Comparison of ENCODE assay signal across 8 mouse cellular contexts in the genomic region with DNA sequence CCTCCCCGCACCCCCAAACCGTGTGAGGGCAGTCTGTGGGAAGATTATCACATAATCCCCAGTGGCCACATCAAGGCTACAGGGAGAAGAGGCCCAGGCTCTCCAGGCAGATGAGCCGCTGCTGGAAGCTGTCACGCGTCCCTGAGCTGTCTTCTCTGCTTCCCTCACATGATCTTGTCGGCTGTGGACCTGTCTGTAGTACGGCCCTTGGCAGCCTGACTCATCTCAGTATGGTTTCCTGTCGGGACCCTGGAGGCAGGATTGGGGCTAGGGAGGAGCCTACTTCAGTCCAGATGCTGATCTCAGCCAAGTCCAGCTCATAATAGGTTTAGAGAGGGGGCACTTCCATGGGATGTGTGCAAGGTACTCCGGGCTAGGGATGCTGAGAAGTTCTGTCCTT. TPM values are rescaled to one million over a fixed set of nuclear protein-coding genes. Genes with fewer than 3 reads are reported as not detected.
DNase-seq lines count a peak whose midpoint lies in the region; ATAC-seq and TF ChIP-seq lines count a peak whose summit lies in the region.

No protein-coding gene starts in this region.

- no peak for TF ChIP-seq CTCF in forebrain, postnatal 0 days (IDR thresholded peaks at IDR 0.05; ENCODE audit: low read depth)
- TF ChIP-seq CTCF in midbrain, postnatal 0 days (IDR thresholded peaks at IDR 0.05) = no peak

- no peaks in the 10 kb centered on the region for H3K36me3 ChIP-seq in forebrain, embryonic 13.5 days (ENCODE audit: poor library complexity, severe bottlenecking)
- H3K36me3 ChIP-seq in forebrain, postnatal 0 days (ENCODE audit: insufficient read depth) = no peaks in the 10 kb centered on the region
- no peaks in the 10 kb centered on the region for H3K36me3 ChIP-seq in midbrain, embryonic 10.5 days
- H3K36me3 ChIP-seq in midbrain, embryonic 15.5 days (replicated peaks) = no peaks in the 10 kb centered on the region
- peaks cover 4% of the 10 kb centered on the region; the same call in 1 of the 2 replicates for H3K36me3 ChIP-seq in midbrain, postnatal 0 days (ENCODE audit: insufficient read depth, low read length)

- peaks cover 17% of the 10 kb centered on the region for H3K4me1 ChIP-seq in forebrain, embryonic 13.5 days
- peaks cover 12% of the 10 kb centered on the region for H3K4me1 ChIP-seq in forebrain, postnatal 0 days (ENCODE audit: insufficient read depth)
- H3K4me1 ChIP-seq in midbrain, embryonic 10.5 days = peaks cover 34% of the 10 kb centered on the region
- peaks cover 31% of the 10 kb centered on the region for H3K4me1 ChIP-seq in midbrain, embryonic 15.5 days
- H3K4me1 ChIP-seq in midbrain, postnatal 0 days (ENCODE audit: insufficient read depth, low read length) = peaks cover 9% of the 10 kb centered on the region

- H3K4me2 ChIP-seq in forebrain, embryonic 13.5 days = no peak overlapping the region
- no peak overlapping the region for H3K4me2 ChIP-seq in forebrain, postnatal 0 days (ENCODE audit: low read depth)
- no peak overlapping the region for H3K4me2 ChIP-seq in midbrain, embryonic 15.5 days
- no peak overlapping the region for H3K4me2 ChIP-seq in midbrain, postnatal 0 days (ENCODE audit: low read depth, low read length, poor library complexity, severe bottlenecking)

- H3K9ac ChIP-seq in forebrain, embryonic 13.5 days = 0 out of 2 replicates have a peak overlapping the region, but pooled peaks have one; percentile 16
- no peak overlapping the region for H3K9ac ChIP-seq in forebrain, postnatal 0 days
- no peak overlapping the region for H3K9ac ChIP-seq in midbrain, embryonic 15.5 days
- peak overlapping the region; percentile 1; the same call in 1 of the 2 replicates for H3K9ac ChIP-seq in midbrain, postnatal 0 days (replicated peaks; ENCODE audit: low read length, poor library complexity, severe bottlenecking)

- H3K9me3 ChIP-seq in forebrain, embryonic 13.5 days (replicated peaks) = no peaks in the 10 kb centered on the region
- H3K9me3 ChIP-seq in forebrain, postnatal 0 days (ENCODE audit: low read length) = no peaks in the 10 kb centered on the region
- H3K9me3 ChIP-seq in midbrain, embryonic 10.5 days (replicated peaks) = no peaks in the 10 kb centered on the region
- no peaks in the 10 kb centered on the region for H3K9me3 ChIP-seq in midbrain, embryonic 15.5 days
- H3K9me3 ChIP-seq in midbrain, postnatal 0 days (ENCODE audit: low read length) = no peaks in the 10 kb centered on the region

- no peaks in the 10 kb centered on the region for H3K27me3 ChIP-seq in forebrain, embryonic 13.5 days
- H3K27me3 ChIP-seq in forebrain, postnatal 0 days (ENCODE audit: insufficient read depth, low read length) = no peaks in the 10 kb centered on the region
- peaks cover 52% of the 10 kb centered on the region for H3K27me3 ChIP-seq in midbrain, embryonic 10.5 days (ENCODE audit: low read depth, poor library complexity, severe bottlenecking)
- H3K27me3 ChIP-seq in midbrain, embryonic 15.5 days (replicated peaks) = no peaks in the 10 kb centered on the region
- H3K27me3 ChIP-seq in midbrain, postnatal 0 days (ENCODE audit: insufficient read depth, low read length) = no peaks in the 10 kb centered on the region

- WGBS in forebrain, embryonic 13.5 days = 50% methylated on average over 9 of the region's 9 CpGs
- WGBS in forebrain, postnatal 0 days = 53% methylated on average over 9 of the region's 9 CpGs
- 47% methylated on average over 9 of the region's 9 CpGs for WGBS in midbrain, embryonic 10.5 days
- WGBS in midbrain, embryonic 15.5 days = 32% methylated on average over 9 of the region's 9 CpGs
- WGBS in midbrain, postnatal 0 days = 37% methylated on average over 9 of the region's 9 CpGs

- DNase-seq in forebrain, postnatal 0 days = no peak
- DNase-seq in midbrain, embryonic 10.5 days (ENCODE audit: low spot score) = no peak
- no peak for DNase-seq in midbrain, postnatal 0 days (ENCODE audit: low spot score)
- no peak for DNase-seq in B cell, adult 2 months

- H3K4me3 ChIP-seq in forebrain, embryonic 13.5 days = no peak overlapping the region
- no peak overlapping the region for H3K4me3 ChIP-seq in forebrain, postnatal 0 days (ENCODE audit: low read depth, low read length)
- H3K4me3 ChIP-seq in midbrain, embryonic 10.5 days = no peak overlapping the region
- H3K4me3 ChIP-seq in midbrain, embryonic 15.5 days = no peak overlapping the region
- no peak overlapping the region for H3K4me3 ChIP-seq in midbrain, postnatal 0 days (ENCODE audit: low read depth, low read length)

- H3K27ac ChIP-seq in forebrain, embryonic 13.5 days = no peak overlapping the region
- no peak overlapping the region for H3K27ac ChIP-seq in forebrain, postnatal 0 days (ENCODE audit: low read depth, low read length)
- H3K27ac ChIP-seq in midbrain, embryonic 10.5 days (replicated peaks) = 0 out of 2 replicates have a peak overlapping the region, but pooled peaks have one; percentile 9
- H3K27ac ChIP-seq in midbrain, embryonic 15.5 days = no peak overlapping the region
- H3K27ac ChIP-seq in midbrain, postnatal 0 days (ENCODE audit: low read depth, low read length) = no peak overlapping the region

- ATAC-seq in forebrain, embryonic 13.5 days = no peak
- ATAC-seq in forebrain, postnatal 0 days = no peak
- no peak for ATAC-seq in midbrain, embryonic 15.5 days (replicated peaks)
- ATAC-seq in common myeloid progenitor, adult 5-6 weeks (replicated peaks; ENCODE audit: low read depth, poor library complexity, severe bottlenecking) = peak; percentile 16; the same call in 1 of the 2 replicates
- no peak for ATAC-seq in midbrain, postnatal 0 days (ENCODE audit: low FRiP score)
- ATAC-seq in monocyte, adult 5-6 weeks (replicated peaks; ENCODE audit: insufficient number of reproducible peaks, low FRiP score, low TSS enrichment, poor library complexity, severe bottlenecking) = no peak

RNA-seq across cellular contexts. Expression of gene Rpl3, which starts 7.1 kb away (rescaled TPM):
- polyA plus RNA-seq in forebrain, embryonic 13.5 days (2015; fragmentation: Nextera tagmentation; extraction: Ambion mirVana) = 733 and 735 TPM in 2 replicates
- total RNA-seq in forebrain, postnatal 0 days (2014; rRNA removed) = 804 and 1,069 TPM in 2 replicates
- 578 and 651 TPM in 2 replicates for polyA plus RNA-seq in forebrain, postnatal 0 days (2015; fragmentation: Nextera tagmentation; extraction: Ambion mirVana)
- polyA plus RNA-seq in midbrain, embryonic 10.5 days (2016; fragmentation: Nextera tagmentation; extraction: Ambion mirVana) = 866 and 996 TPM in 2 replicates
- polyA plus RNA-seq in midbrain, embryonic 15.5 days (2015; fragmentation: Nextera tagmentation; extraction: Ambion mirVana) = 522 and 525 TPM in 2 replicates
- total RNA-seq in common myeloid progenitor, adult 5-6 weeks (2017) = 2,920 and 3,083 TPM in 2 replicates
- 511 and 632 TPM in 2 replicates for total RNA-seq in midbrain, postnatal 0 days (2014; rRNA removed)
- 500 and 515 TPM in 2 replicates for polyA plus RNA-seq in midbrain, postnatal 0 days (2015; fragmentation: Nextera tagmentation; extraction: Ambion mirVana)
- total RNA-seq in monocyte, adult 5-6 weeks (2017) = 1,359 to 1,501 TPM (median 1,441 TPM) in 3 replicates

RNA-seq across cellular contexts. Expression of gene Syngr1, which starts 7.7 kb away (rescaled TPM):
- 21.5 and 22.8 TPM in 2 replicates for polyA plus RNA-seq in forebrain, embryonic 13.5 days (2015; fragmentation: Nextera tagmentation; extraction: Ambion mirVana)
- 113 and 127 TPM in 2 replicates for total RNA-seq in forebrain, postnatal 0 days (2014; rRNA removed)
- 58.6 and 69.0 TPM in 2 replicates for polyA plus RNA-seq in forebrain, postnatal 0 days (2015; fragmentation: Nextera tagmentation; extraction: Ambion mirVana)
- 7.3 and 7.7 TPM in 2 replicates for polyA plus RNA-seq in midbrain, embryonic 10.5 days (2016; fragmentation: Nextera tagmentation; extraction: Ambion mirVana)
- polyA plus RNA-seq in midbrain, embryonic 15.5 days (2015; fragmentation: Nextera tagmentation; extraction: Ambion mirVana) = 61.4 and 62.1 TPM in 2 replicates
- total RNA-seq in common myeloid progenitor, adult 5-6 weeks (2017) = 4.8 and 6.1 TPM in 2 replicates
- total RNA-seq in midbrain, postnatal 0 days (2014; rRNA removed) = 162 and 220 TPM in 2 replicates
- polyA plus RNA-seq in midbrain, postnatal 0 days (2015; fragmentation: Nextera tagmentation; extraction: Ambion mirVana) = 81.5 and 88.5 TPM in 2 replicates
- total RNA-seq in monocyte, adult 5-6 weeks (2017) = not detected in 3 replicates

RNA-seq across cellular contexts. Expression of gene Tab1, which starts 34.1 kb away (rescaled TPM):
- 36.6 and 42.4 TPM in 2 replicates for polyA plus RNA-seq in forebrain, embryonic 13.5 days (2015; fragmentation: Nextera tagmentation; extraction: Ambion mirVana)
- 48.8 and 52.1 TPM in 2 replicates for total RNA-seq in forebrain, postnatal 0 days (2014; rRNA removed)
- polyA plus RNA-seq in forebrain, postnatal 0 days (2015; fragmentation: Nextera tagmentation; extraction: Ambion mirVana) = 21.6 and 25.7 TPM in 2 replicates
- 40.0 and 48.9 TPM in 2 replicates for polyA plus RNA-seq in midbrain, embryonic 10.5 days (2016; fragmentation: Nextera tagmentation; extraction: Ambion mirVana)
- polyA plus RNA-seq in midbrain, embryonic 15.5 days (2015; fragmentation: Nextera tagmentation; extraction: Ambion mirVana) = 42.5 and 43.5 TPM in 2 replicates
- total RNA-seq in common myeloid progenitor, adult 5-6 weeks (2017) = 10.6 and 19.9 TPM in 2 replicates
- total RNA-seq in midbrain, postnatal 0 days (2014; rRNA removed) = 43.5 and 58.5 TPM in 2 replicates
- 23.6 and 27.9 TPM in 2 replicates for polyA plus RNA-seq in midbrain, postnatal 0 days (2015; fragmentation: Nextera tagmentation; extraction: Ambion mirVana)
- total RNA-seq in monocyte, adult 5-6 weeks (2017) = 11.6 to 17.4 TPM (median 12.4 TPM) in 3 replicates

Comparison
In these comparisons a context has a peak if more than half of its experiments do, and no peak if none do; other contexts are left out.
1. H3K9ac ChIP-seq: peak in forebrain, embryonic 13.5 days (single experiment) and midbrain, postnatal 0 days (single experiment); none in forebrain, postnatal 0 days (single experiment) and midbrain, embryonic 15.5 days (single experiment).